Mouse (Mus musculus) megakaryocyte, embryonic 14.5 days (primary cell): ENCODE data around the gene Tfe3.

Source experiments
- FLI1 ChIP-seq: IDR thresholded peaks from 2 replicates; pipeline ENCODE4 v1.6.1; 2012; ENCODE audit warnings: low read length, inconsistent platforms, mixed read lengths
- GATA1 ChIP-seq: IDR thresholded peaks from 3 replicates; pipeline ENCODE4 v1.6.1; 2012; ENCODE audit warnings: mixed read lengths, low read length, inconsistent platforms, borderline replicate concordance

DNA sequence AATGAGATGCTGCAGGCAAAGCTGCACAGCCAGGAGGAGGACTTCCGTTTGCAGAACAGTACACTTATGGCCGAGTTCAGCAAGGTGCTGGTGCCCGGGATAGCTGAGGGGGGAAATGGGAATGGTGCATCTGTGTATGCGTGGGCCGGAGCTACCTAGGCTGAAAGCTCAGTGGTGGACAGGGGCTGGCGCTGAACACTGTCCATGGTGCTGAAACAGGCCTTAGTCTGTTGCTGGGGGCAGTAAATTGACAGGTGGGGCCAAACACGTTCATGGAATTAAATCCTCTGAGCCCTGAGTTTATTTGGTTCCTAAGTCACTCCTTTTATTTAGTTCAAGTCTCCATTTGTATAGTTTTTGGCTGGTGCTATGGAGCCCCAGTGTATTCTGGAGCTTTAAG lies 32.7 kb downstream of the Tfe3 start:
- TF ChIP-seq GATA1 (no peak), FLI1 (no peak)
